Comparison of ENCODE assay signal across 23 mouse cellular contexts in genomic region chr12:24563395-24563960, GRCm38 (mm10). TPM values are rescaled to one million over a fixed set of nuclear protein-coding genes. Genes with fewer than 3 reads are reported as not detected.
DNase-seq lines count a peak whose midpoint lies in the region; ATAC-seq lines count a peak whose summit lies in the region.
"Had no signal": no experiment of that assay in that cellular context is flagged by ENCODE, and none has a peak within 500 bp of the region (broad histone marks: within the 10 kb centered on the region; RNA-seq: fewer than 3 reads in every experiment).

No protein-coding gene starts in this region.

- H3K36me3 ChIP-seq in heart, embryonic 10.5 days: peaks cover 6% of the 10 kb centered on the region; the same call in 1 of the 2 replicates
- no peaks in the 10 kb centered on the region; the same call in 1 of the 2 replicates for H3K36me3 ChIP-seq in heart, embryonic 15.5 days
- H3K36me3 ChIP-seq: embryonic facial prominence, embryonic 10.5 days had no signal

- H3K9me3 ChIP-seq in heart, embryonic 10.5 days: no peaks in the 10 kb centered on the region
- no peaks in the 10 kb centered on the region for H3K9me3 ChIP-seq in heart, embryonic 15.5 days (replicated peaks)
- H3K9me3 ChIP-seq: embryonic facial prominence, embryonic 10.5 days; forebrain, embryonic 10.5 days; forebrain, embryonic 15.5 days; G1E; hindbrain, embryonic 12.5 days had no signal

- H3K9ac ChIP-seq in heart, embryonic 15.5 days: no peak overlapping the region
- H3K9ac ChIP-seq: forebrain, embryonic 15.5 days; hindbrain, embryonic 12.5 days had no signal

- no peaks in the 10 kb centered on the region for H3K27me3 ChIP-seq in heart, embryonic 10.5 days (ENCODE audit: insufficient read depth, poor library complexity, severe bottlenecking)
- no peaks in the 10 kb centered on the region for H3K27me3 ChIP-seq in heart, embryonic 15.5 days
- H3K27me3 ChIP-seq: forebrain, embryonic 15.5 days; hindbrain, embryonic 12.5 days had no signal

- 0 out of 2 replicates have a peak, but pooled peaks have one; percentile 42 for ATAC-seq in erythroid progenitor cell, adult 5-6 weeks (replicated peaks; ENCODE audit: low FRiP score, poor library complexity, severe bottlenecking)
- 0 out of 2 replicates have a peak, but pooled peaks have one; percentile 51 for ATAC-seq in heart, embryonic 15.5 days (replicated peaks; ENCODE audit: insufficient number of reproducible peaks, insufficient read depth, low FRiP score, low read depth)
- ATAC-seq: CD4-positive, CD25-positive, alpha-beta regulatory T cell, adult 4 months; forebrain, embryonic 15.5 days; hindbrain, embryonic 16.5 days; inflammation-experienced regulatory T-cells, adult 6 months; intestine, postnatal 0 days had no signal

- no peak for DNase-seq in heart, embryonic 10.5 days (ENCODE audit: low spot score)
- DNase-seq in heart, adult 8-10 months (ENCODE audit: low spot score): no peak
- DNase-seq in 416B (ENCODE audit: low read depth): peak; percentile 47
- no peak for DNase-seq in thymus, postnatal 4 days
- no peak for DNase-seq in frontal cortex, postnatal 10 days (ENCODE audit: low spot score in 2 of 2)
- DNase-seq: adrenal gland, adult 8-10 months; adrenal gland, postnatal 36 days; B cell, adult 2 months; cerebellum, adult 2 months; cerebellum, postnatal 10 days; gastrocnemius, postnatal 10 days; kidney, adult 8-10 months had no signal

- H3K4me3 ChIP-seq in heart, embryonic 10.5 days: no peak overlapping the region
- no peak overlapping the region for H3K4me3 ChIP-seq in heart, embryonic 15.5 days
- H3K4me3 ChIP-seq: embryonic facial prominence, embryonic 10.5 days; forebrain, embryonic 10.5 days; forebrain, embryonic 15.5 days; hindbrain, embryonic 12.5 days had no signal

- H3K27ac ChIP-seq in heart, embryonic 10.5 days: peak overlapping the region; percentile 83
- peak overlapping the region; percentile 58 for H3K27ac ChIP-seq in heart, embryonic 15.5 days
- H3K27ac ChIP-seq: embryonic facial prominence, embryonic 10.5 days; forebrain, embryonic 10.5 days; forebrain, embryonic 15.5 days; hindbrain, embryonic 12.5 days had no signal

- WGBS in heart, embryonic 10.5 days: 47% methylated on average over 7 of the region's 7 CpGs
- WGBS in heart, embryonic 15.5 days: 34% methylated on average over 7 of the region's 7 CpGs

- peaks cover 29% of the 10 kb centered on the region for H3K4me1 ChIP-seq in heart, embryonic 10.5 days
- H3K4me1 ChIP-seq in heart, embryonic 15.5 days (replicated peaks): peaks cover 18% of the 10 kb centered on the region
- H3K4me1 ChIP-seq: embryonic facial prominence, embryonic 10.5 days; forebrain, embryonic 10.5 days; forebrain, embryonic 15.5 days; hindbrain, embryonic 12.5 days had no signal

- H3K4me2 ChIP-seq in heart, embryonic 15.5 days: no peak overlapping the region
- H3K4me2 ChIP-seq: forebrain, embryonic 15.5 days; hindbrain, embryonic 12.5 days had no signal

RNA-seq across cellular contexts. Expression of gene Grhl1, which starts 8.6 kb away (rescaled TPM):
- 4.1 and 5.1 TPM in 2 replicates for polyA plus RNA-seq in heart, embryonic 10.5 days (2016; fragmentation: Nextera tagmentation; extraction: Ambion mirVana)
- under 1 TPM; 0.32 to 0.87 (median 0.75) TPM for total RNA-seq in heart, adult 8-10 months (2022)
- not detected in 2 replicates for total RNA-seq in erythroid progenitor cell, adult 5-6 weeks (2015; ENCODE audit: low replicate concordance)
- not detected in 2 replicates for total RNA-seq in erythroid progenitor cell, adult 5-6 weeks (2017; ENCODE audit: low replicate concordance)
- 1.3 and 2.1 TPM in 2 replicates for polyA plus RNA-seq in heart, embryonic 15.5 days (2015; fragmentation: Nextera tagmentation; extraction: Ambion mirVana)
